Comparison of ENCODE assay signal across 12 mouse cellular contexts in the genomic region with DNA sequence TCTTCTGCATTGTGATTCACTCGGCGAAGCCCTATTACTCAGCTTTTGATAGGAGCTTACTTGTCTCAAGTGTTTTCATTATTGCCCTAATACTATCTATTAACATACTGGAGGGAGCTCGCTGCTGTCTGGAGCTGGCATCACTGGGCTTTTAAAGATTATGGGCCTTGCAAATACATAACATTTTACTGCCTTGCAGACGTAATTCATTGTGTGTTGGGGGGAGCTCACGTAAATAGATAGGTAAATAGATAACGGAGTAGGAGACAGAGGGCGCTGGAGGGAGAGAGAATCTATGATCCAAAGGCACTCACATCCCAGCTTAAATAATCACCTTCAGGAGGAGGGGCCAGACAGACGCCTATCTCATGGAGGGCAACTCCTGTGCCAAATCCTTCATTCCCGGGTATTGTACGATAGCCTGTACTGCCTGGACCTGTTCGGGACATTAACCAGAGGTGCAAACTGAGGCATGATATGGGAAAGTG. TPM values are rescaled to one million over a fixed set of nuclear protein-coding genes. Genes with fewer than 3 reads are reported as not detected.
DNase-seq lines count a peak whose midpoint lies in the region; ATAC-seq and TF ChIP-seq lines count a peak whose summit lies in the region.
"Had no signal": no experiment of that assay in that cellular context is flagged by ENCODE, and none has a peak within 500 bp of the region (broad histone marks: within the 10 kb centered on the region; RNA-seq: fewer than 3 reads in every experiment).

No protein-coding gene starts in this region.

- TF ChIP-seq CTCF in forebrain, postnatal 0 days (IDR thresholded peaks at IDR 0.05; ENCODE audit: low read depth): peak; percentile 47
- peak; percentile 60 for TF ChIP-seq CTCF in midbrain, postnatal 0 days (IDR thresholded peaks at IDR 0.05)

- H3K27me3 ChIP-seq in forebrain, postnatal 0 days (ENCODE audit: insufficient read depth, low read length): no peaks in the 10 kb centered on the region
- no peaks in the 10 kb centered on the region for H3K27me3 ChIP-seq in midbrain, postnatal 0 days (ENCODE audit: insufficient read depth, low read length)

- H3K9ac ChIP-seq in forebrain, postnatal 0 days: no peak overlapping the region
- H3K9ac ChIP-seq in midbrain, postnatal 0 days (replicated peaks; ENCODE audit: low read length, poor library complexity, severe bottlenecking): 0 out of 2 replicates have a peak overlapping the region, but pooled peaks have one; percentile 24
- H3K9ac ChIP-seq: embryonic facial prominence, embryonic 12.5 days had no signal

- H3K4me1 ChIP-seq in forebrain, postnatal 0 days (ENCODE audit: insufficient read depth): peaks cover 12% of the 10 kb centered on the region; the same call in 1 of the 2 replicates
- no peaks in the 10 kb centered on the region; the same call in 1 of the 2 replicates for H3K4me1 ChIP-seq in midbrain, postnatal 0 days (ENCODE audit: insufficient read depth, low read length)
- H3K4me1 ChIP-seq: embryonic facial prominence, embryonic 12.5 days had no signal

- H3K36me3 ChIP-seq in forebrain, postnatal 0 days (ENCODE audit: insufficient read depth): no peaks in the 10 kb centered on the region
- no peaks in the 10 kb centered on the region for H3K36me3 ChIP-seq in midbrain, postnatal 0 days (ENCODE audit: insufficient read depth, low read length)
- H3K36me3 ChIP-seq: embryonic facial prominence, embryonic 12.5 days had no signal

- no peak overlapping the region for H3K4me3 ChIP-seq in forebrain, postnatal 0 days (ENCODE audit: low read depth, low read length)
- no peak overlapping the region for H3K4me3 ChIP-seq in midbrain, postnatal 0 days (ENCODE audit: low read depth, low read length)
- H3K4me3 ChIP-seq: embryonic facial prominence, embryonic 12.5 days; heart, adult 2 months had no signal

- H3K27ac ChIP-seq in forebrain, postnatal 0 days (ENCODE audit: low read depth, low read length): peak overlapping the region; percentile 82
- peak overlapping the region; percentile 51; the same call in 1 of the 2 replicates for H3K27ac ChIP-seq in midbrain, postnatal 0 days (ENCODE audit: low read depth, low read length)
- H3K27ac ChIP-seq: embryonic facial prominence, embryonic 12.5 days; heart, adult 2 months had no signal

- H3K9me3 ChIP-seq in forebrain, postnatal 0 days (ENCODE audit: low read length): no peaks in the 10 kb centered on the region
- no peaks in the 10 kb centered on the region for H3K9me3 ChIP-seq in midbrain, postnatal 0 days (ENCODE audit: low read length)
- H3K9me3 ChIP-seq: embryonic facial prominence, embryonic 12.5 days had no signal

- peak; percentile 88 for ATAC-seq in forebrain, postnatal 0 days
- peak; percentile 75 for ATAC-seq in midbrain, postnatal 0 days (ENCODE audit: low FRiP score)

- peak; percentile 21 for DNase-seq in layer of hippocampus, adult 11-12 months (ENCODE audit: low spot score)
- DNase-seq in layer of hippocampus, postnatal 25 days (ENCODE audit: extremely low spot score in 1 of 2, low spot score in 1 of 2): no peak
- peak; percentile 24 for DNase-seq in brain, embryonic 18.5 days (ENCODE audit: low read depth, low spot score)
- DNase-seq in forebrain, postnatal 0 days: no peak
- DNase-seq in midbrain, postnatal 0 days (ENCODE audit: low spot score): peak; percentile 68
- DNase-seq in thymus, postnatal 14 days: no peak
- DNase-seq in frontal cortex, postnatal 14 days (ENCODE audit: low spot score in 2 of 2): no peak
- DNase-seq: adrenal gland, postnatal 10 days; heart, adult 2 months; kidney, postnatal 4 days had no signal

- 0 out of 2 replicates have a peak overlapping the region, but pooled peaks have one; percentile 15 for H3K4me2 ChIP-seq in forebrain, postnatal 0 days (ENCODE audit: low read depth)
- H3K4me2 ChIP-seq in midbrain, postnatal 0 days (ENCODE audit: low read depth, low read length, poor library complexity, severe bottlenecking): no peak overlapping the region
- H3K4me2 ChIP-seq: embryonic facial prominence, embryonic 12.5 days had no signal

- WGBS in forebrain, postnatal 0 days: 6% methylated on average over 11 of the region's 11 CpGs
- WGBS in midbrain, postnatal 0 days: 12% methylated on average over 11 of the region's 11 CpGs

RNA-seq across cellular contexts. Expression of a gene that starts 45.8 kb away (rescaled TPM):
- 10 to 100 TPM; 36.3 to 37.4 TPM for total RNA-seq in layer of hippocampus, postnatal 25 days (2021)
- 40.8 and 44.0 TPM in 2 replicates for total RNA-seq in forebrain, postnatal 0 days (2014; rRNA removed)
- 3.5 and 3.6 TPM in 2 replicates for polyA plus RNA-seq in forebrain, postnatal 0 days (2015; fragmentation: Nextera tagmentation; extraction: Ambion mirVana)
- 29.0 and 34.2 TPM in 2 replicates for total RNA-seq in midbrain, postnatal 0 days (2014; rRNA removed)
- polyA plus RNA-seq in midbrain, postnatal 0 days (2015; fragmentation: Nextera tagmentation; extraction: Ambion mirVana): 1.7 TPM in 2 replicates
- total RNA-seq: CH12.LX had no signal

Comparison
In these comparisons a context has a peak if more than half of its experiments do, and no peak if none do; other contexts are left out.
1. DNase-seq: peak in layer of hippocampus, adult 11-12 months (single experiment), brain, embryonic 18.5 days (single experiment) and midbrain, postnatal 0 days (single experiment); none in layer of hippocampus, postnatal 25 days (0 of 2), forebrain, postnatal 0 days (single experiment), thymus, postnatal 14 days (single experiment) and frontal cortex, postnatal 14 days (0 of 2).